Mouse (Mus musculus) intestine, postnatal 0 days (tissue): Measurements from ENCODE around the gene Dock1. TPM values are rescaled to one million over a fixed set of nuclear protein-coding genes. Genes with fewer than 3 reads are reported as not detected.

Experiments used
- ATAC-seq: fragments of 200-750 bp; cut with Nextera tagmentation; 2 replicates; pipeline ENCODE4 v1.8.0; 2017; ENCODE audit warnings: mild to moderate bottlenecking, moderate TSS enrichment, moderate library complexity
- H3K27ac ChIP-seq: fragments of 300-500 bp; sonication (generic); 2 replicates; pipeline ENCODE4 v1.5.1; 2014; ENCODE audit warnings: mild to moderate bottlenecking, low read depth, low read length, moderate library complexity
- H3K27me3 ChIP-seq: fragments of 300-500 bp; sonication (generic); replicated peaks from 2 replicates; pipeline ENCODE4 v1.6.1; 2014; ENCODE audit warnings: low read length, mixed read lengths; ENCODE audit not compliant: control insufficient read depth, insufficient read depth
- H3K36me3 ChIP-seq: fragments of 300-500 bp; sonication (generic); 2 replicates; pipeline ENCODE4 v1.6.1; 2014; ENCODE audit warnings: mild to moderate bottlenecking, moderate library complexity; ENCODE audit not compliant: control insufficient read depth, insufficient read depth
- H3K4me1 ChIP-seq: fragments of 300-500 bp; sonication (generic); replicated peaks from 2 replicates; pipeline ENCODE4 v1.6.1; 2014; ENCODE audit warnings: antibody characterized with exemption, low read length, mixed read lengths; ENCODE audit not compliant: control insufficient read depth, insufficient read depth
- H3K4me2 ChIP-seq: fragments of 300-500 bp; sonication (generic); replicated peaks from 2 replicates; pipeline ENCODE4 v1.6.1; 2014; ENCODE audit warnings: low read depth, mild to moderate bottlenecking, moderate library complexity
- H3K4me3 ChIP-seq: fragments of 300-500 bp; sonication (generic); 2 replicates; pipeline ENCODE4 v1.5.1; 2014; ENCODE audit warnings: low read depth, low read length
- H3K9ac ChIP-seq: fragments of 300-500 bp; sonication (generic); 2 replicates; pipeline ENCODE4 v1.6.1; 2014; ENCODE audit warnings: mild to moderate bottlenecking, low read depth, low read length
- H3K9me3 ChIP-seq: fragments of 300-500 bp; sonication (generic); 2 replicates; pipeline ENCODE4 v1.6.1; 2016; ENCODE audit warnings: mixed run types; ENCODE audit not compliant: control insufficient read depth
- CTCF ChIP-seq: sonication (generic); IDR thresholded peaks from 2 replicates; pipeline ENCODE4 v1.5.1; 2016; ENCODE audit warnings: low read depth, mild to moderate bottlenecking, control low read depth, antibody characterized with exemption, moderate library complexity
- whole genome bisulfite sequencing: fragments of 180-500 bp; shearing (Covaris S2); extraction: QIAGEN DNeasy Blood & Tissue Kit; methylation state at CpG from one replicate; pipeline ENCODE4 v1.1.7; 2014; 5-methylcytosine and 5-hydroxymethylcytosine counted together
- polyA plus RNA-seq: library from polyadenylated mRNA; unstranded; fragments of >200 nt; fragmentation: Nextera tagmentation; extraction: Ambion mirVana; gene quantifications from 2 replicates; pipeline ENCODE4 v1.2.1, GENCODE M21; 2015

Gene Dock1
- polyA plus RNA-seq, 1 experiment from 2014 or later, result 8.7 TPM

GRCm38 (mm10) chr7:135212505-135212904 is 542.1 kb downstream of the Dock1 start:
- Histone ChIP-seq H3K9ac (no peak overlapping the region), H3K4me1 (no peaks in the 10 kb centered on the region), H3K27me3 (no peaks in the 10 kb centered on the region), H3K9me3 (no peaks in the 10 kb centered on the region), H3K4me3 (no peak overlapping the region), H3K4me2 (no peak overlapping the region), H3K36me3 (no peaks in the 10 kb centered on the region), H3K27ac (no peak overlapping the region)
- no peak for TF ChIP-seq CTCF
- WGBS, result 41% methylated on average over 2 of the region's 2 CpGs
- ATAC-seq, result no peak

GRCm38 (mm10) chr7:135221475-135221874 is 551.0 kb downstream of the Dock1 start:
- no peaks in the 10 kb centered on the region for H3K36me3 ChIP-seq
- ATAC-seq, result no peak
- H3K9ac ChIP-seq, result no peak overlapping the region
- H3K4me3 ChIP-seq, result no peak overlapping the region
- no peaks in the 10 kb centered on the region for H3K4me1 ChIP-seq
- WGBS, result 72% methylated on average over 2 of the region's 2 CpGs
- H3K4me2 ChIP-seq, result no peak overlapping the region
- no peaks in the 10 kb centered on the region for H3K9me3 ChIP-seq
- no peak overlapping the region for H3K27ac ChIP-seq
- H3K27me3 ChIP-seq, result no peaks in the 10 kb centered on the region
- no peak for TF ChIP-seq CTCF
